Mouse (Mus musculus) liver, postnatal 0 days (tissue): ENCODE measurements around the gene Nes. TPM values are rescaled to one million over a fixed set of nuclear protein-coding genes. Genes with fewer than 3 reads are reported as not detected.

ENCODE experiments used
- ATAC-seq: fragments of 200-750 bp; cut with Nextera tagmentation; 2 replicates; pipeline ENCODE4 v1.8.0; 2017; ENCODE audit warnings: mild to moderate bottlenecking, moderate library complexity
- DNase-seq: peaks from one replicate; pipeline ENCODE4 v3.0.0-alpha.2; 2016
- H3K27ac ChIP-seq: fragments of 300-500 bp; sonication (generic); 2 replicates; pipeline ENCODE4 v1.5.1; 2014; ENCODE audit warnings: antibody characterized with exemption, moderate library complexity, mild to moderate bottlenecking, low read depth
- H3K27me3 ChIP-seq: fragments of 300-500 bp; sonication (generic); 2 replicates; pipeline ENCODE4 v1.6.1; 2014; ENCODE audit warnings: low read length, control low read depth, mixed read lengths; ENCODE audit not compliant: insufficient read depth
- H3K36me3 ChIP-seq: fragments of 300-500 bp; sonication (generic); replicated peaks from 2 replicates; pipeline ENCODE4 v1.6.1; 2014; ENCODE audit warnings: mild to moderate bottlenecking, control low read depth, low read length, moderate library complexity, mixed read lengths; ENCODE audit not compliant: insufficient read depth
- H3K4me1 ChIP-seq: fragments of 300-500 bp; sonication (generic); 2 replicates; pipeline ENCODE4 v1.6.1; 2014; ENCODE audit warnings: antibody characterized with exemption, mild to moderate bottlenecking, control low read depth; ENCODE audit not compliant: insufficient read depth
- H3K4me2 ChIP-seq: fragments of 300-500 bp; sonication (generic); 2 replicates; pipeline ENCODE4 v1.6.1; 2014; ENCODE audit warnings: low read depth, mild to moderate bottlenecking, low read length, moderate library complexity, mixed read lengths
- H3K4me3 ChIP-seq: fragments of 300-500 bp; sonication (generic); 2 replicates; pipeline ENCODE4 v1.5.1; 2014; ENCODE audit warnings: low read depth, low read length
- H3K9ac ChIP-seq: fragments of 300-500 bp; sonication (generic); replicated peaks from 2 replicates; pipeline ENCODE4 v1.6.1; 2014; ENCODE audit warnings: mild to moderate bottlenecking, moderate library complexity
- H3K9me3 ChIP-seq: fragments of 300-500 bp; sonication (generic); 2 replicates; pipeline ENCODE4 v1.6.1; 2016; ENCODE audit warnings: mild to moderate bottlenecking, control low read depth, low read length, mixed read lengths
- CTCF ChIP-seq: sonication (generic); IDR thresholded peaks from 2 replicates; pipeline ENCODE4 v1.5.1; 2016; ENCODE audit warnings: antibody characterized with exemption, low read depth
- EP300 ChIP-seq: IDR thresholded peaks from 2 replicates; pipeline ENCODE4 v1.6.1; 2016; ENCODE audit warnings: antibody characterized with exemption, low read depth, mild to moderate bottlenecking
- WGBS: fragments of 180-500 bp; shearing (Covaris S2); extraction: QIAGEN DNeasy Blood & Tissue Kit; methylation state at CpG from one replicate; pipeline ENCODE4 v1.1.7; 2014; ENCODE audit not compliant: insufficient replicate concordance; 5-methylcytosine and 5-hydroxymethylcytosine counted together
- polyA plus RNA-seq: library from polyadenylated mRNA; unstranded; fragments of >200 nt; fragmentation: Nextera tagmentation; extraction: Ambion mirVana; gene quantifications from 2 replicates; pipeline ENCODE4 v1.2.1, GENCODE M21; 2015

Nes gene
- polyA plus RNA-seq, 1 experiment from 2014 or later = 0.83 TPM

GRCm38 (mm10) chr3:87944838-87945600 is 25.9 kb upstream of the Nes start:
- 46% methylated on average over 4 of the region's 4 CpGs for WGBS
- no peak for ATAC-seq
- peaks cover 21% of the 10 kb centered on the region for H3K36me3 ChIP-seq

DNA sequence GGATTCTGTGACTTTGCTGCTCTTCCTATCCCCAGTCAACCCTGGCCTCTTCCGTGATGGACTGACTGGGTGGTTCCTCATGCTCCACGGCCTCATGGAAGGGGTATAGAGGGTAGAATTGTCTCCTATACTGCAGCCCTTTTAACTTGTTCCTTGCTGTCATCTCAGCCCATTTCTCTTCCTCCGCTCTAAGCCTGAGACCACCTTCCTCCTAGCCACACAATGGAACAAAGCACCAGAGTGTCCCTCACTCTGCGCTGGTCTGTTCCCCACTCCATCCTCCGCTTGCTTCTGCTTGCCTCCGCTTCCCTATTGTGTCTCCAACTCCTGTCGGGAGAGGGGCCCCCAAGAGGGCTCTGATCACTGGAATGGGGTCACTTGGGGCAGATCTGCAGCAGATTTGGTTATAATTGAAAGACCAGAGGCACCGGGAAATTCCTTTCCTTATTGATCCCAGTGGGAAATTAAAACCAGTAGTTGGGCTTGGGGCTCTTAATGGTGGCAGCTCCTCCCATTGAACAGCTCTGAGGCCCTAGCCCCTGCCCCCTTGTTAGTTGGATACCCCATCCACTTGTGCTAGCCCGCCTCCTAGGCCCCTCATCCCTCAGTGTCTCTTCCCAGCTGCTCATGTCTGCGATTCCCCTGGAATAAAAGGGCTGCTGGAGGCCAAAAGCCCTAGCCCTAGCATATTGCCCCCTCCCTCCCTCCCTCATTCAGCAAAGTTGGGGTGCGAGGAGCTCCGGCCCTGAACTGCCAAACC is 24.9 kb upstream of the Nes start:
- no peak overlapping the region for H3K4me3 ChIP-seq
- peaks cover 16% of the 10 kb centered on the region for H3K36me3 ChIP-seq
- no peak overlapping the region for H3K4me2 ChIP-seq
- no peak overlapping the region for H3K27ac ChIP-seq
- ATAC-seq (no peak), DNase-seq (no peak)
- H3K9ac ChIP-seq = no peak overlapping the region
- 34% methylated on average over 12 of the region's 12 CpGs for whole genome bisulfite sequencing
- peaks cover 50% of the 10 kb centered on the region for H3K27me3 ChIP-seq
- peaks cover 11% of the 10 kb centered on the region for H3K4me1 ChIP-seq
- no peaks in the 10 kb centered on the region for H3K9me3 ChIP-seq
- TF ChIP-seq EP300 (no peak), CTCF (no peak)

More at GRCm38 (mm10) chr3:87944838-87945600, 25.9 kb upstream of the Nes start:
- no peak overlapping the region for H3K9ac ChIP-seq
- no peak for DNase-seq
- no peak for TF ChIP-seq EP300
- no peak for TF ChIP-seq CTCF
- no peaks in the 10 kb centered on the region for H3K9me3 ChIP-seq
- H3K27me3 ChIP-seq = peaks cover 44% of the 10 kb centered on the region
- H3K27ac ChIP-seq = no peak overlapping the region
- H3K4me1 ChIP-seq = peaks cover 11% of the 10 kb centered on the region
- H3K4me3 ChIP-seq = no peak overlapping the region
- no peak overlapping the region for H3K4me2 ChIP-seq

- H3K9me3 ChIP-seq = no peaks in the 10 kb centered on the region
- TF ChIP-seq EP300 = no peak
- no peak for TF ChIP-seq CTCF
- H3K9ac ChIP-seq = no peak overlapping the region
- H3K4me1 ChIP-seq = peaks cover 11% of the 10 kb centered on the region
- 31% methylated on average over 1 of the region's 1 CpGs for WGBS
- no peak for ATAC-seq
- no peak overlapping the region for H3K4me3 ChIP-seq
- DNase-seq = no peak
- H3K27ac ChIP-seq = no peak overlapping the region
- H3K36me3 ChIP-seq = peaks cover 11% of the 10 kb centered on the region
- H3K27me3 ChIP-seq = peaks cover 54% of the 10 kb centered on the region
- H3K4me2 ChIP-seq = no peak overlapping the region
Observed at GRCm38 (mm10) chr3:87946541-87946860, 24.4 kb upstream of the Nes start.

DNA sequence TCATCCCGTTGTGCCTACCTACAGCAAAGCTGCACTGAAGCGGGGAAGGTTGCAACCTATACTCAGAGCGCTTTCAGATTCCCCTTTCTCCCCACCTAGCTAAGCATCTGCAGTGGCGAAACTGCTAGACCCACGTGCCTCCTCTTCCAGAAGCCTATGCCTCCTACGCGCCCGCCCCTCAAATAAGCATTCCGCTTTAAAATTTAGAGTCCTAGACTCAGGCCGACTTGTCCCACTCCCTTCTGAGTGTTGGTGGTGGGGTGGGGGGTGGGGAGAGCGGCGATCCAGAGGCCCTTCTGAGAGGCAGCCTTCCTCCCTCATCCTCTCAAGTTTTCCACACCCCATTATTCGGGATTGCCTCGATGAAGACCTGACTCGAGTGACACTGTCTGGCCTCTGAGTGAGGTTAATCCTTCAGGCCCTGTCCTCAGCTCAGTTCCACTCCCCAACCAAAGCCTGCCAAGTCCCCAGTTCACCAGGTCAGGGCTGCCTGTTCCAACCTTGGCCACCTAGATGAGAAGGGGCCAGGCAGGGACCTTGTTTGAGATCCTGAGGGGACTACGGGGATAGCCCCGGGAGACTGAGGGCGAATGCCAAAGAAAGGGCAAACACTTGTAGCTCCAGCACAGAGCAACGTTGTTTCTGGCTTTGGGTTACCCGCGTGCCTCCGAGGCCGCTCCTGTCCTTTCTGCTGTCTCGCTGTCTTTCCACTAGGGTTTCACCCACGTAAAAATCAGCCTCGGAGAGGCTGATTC is 23.6 kb upstream of the Nes start:
- H3K9ac ChIP-seq = no peak overlapping the region
- DNase-seq (no peak), ATAC-seq (no peak)
- H3K9me3 ChIP-seq = no peaks in the 10 kb centered on the region
- WGBS = 5% methylated on average over 26 of the region's 26 CpGs
- H3K4me3 ChIP-seq = peak overlapping the region; percentile 5; the same call in 1 of the 2 replicates
- no peak for TF ChIP-seq EP300
- TF ChIP-seq CTCF = no peak
- peaks cover 4% of the 10 kb centered on the region; the same call in 1 of the 2 replicates for H3K36me3 ChIP-seq
- peaks cover 11% of the 10 kb centered on the region for H3K4me1 ChIP-seq
- H3K27ac ChIP-seq = no peak overlapping the region
- H3K4me2 ChIP-seq = no peak overlapping the region; the same call in 1 of the 2 replicates
- H3K27me3 ChIP-seq = peaks cover 62% of the 10 kb centered on the region

DNA sequence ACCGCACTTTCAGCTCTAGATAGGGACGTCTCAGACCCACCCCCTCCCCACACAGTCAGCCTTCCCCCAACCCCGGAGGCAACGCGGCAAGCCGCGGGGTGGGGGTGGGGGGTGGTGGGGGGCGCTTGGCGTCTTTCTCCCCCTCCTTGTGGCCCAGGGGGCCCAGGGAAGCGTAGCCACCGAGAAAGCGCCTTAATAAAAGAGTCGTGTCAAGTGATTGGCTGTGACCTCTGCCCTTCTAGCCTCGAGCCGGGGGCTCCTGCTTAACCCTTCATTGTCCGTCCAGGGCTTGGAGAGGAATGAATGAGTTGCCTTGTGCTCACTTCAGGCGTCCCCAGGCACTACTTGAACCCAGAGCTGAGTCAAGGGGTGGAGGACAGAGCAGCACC is 23.1 kb upstream of the Nes start:
- peaks cover 11% of the 10 kb centered on the region for H3K4me1 ChIP-seq
- no peak overlapping the region; the same call in 1 of the 2 replicates for H3K9ac ChIP-seq
- H3K36me3 ChIP-seq = no peaks in the 10 kb centered on the region
- no peaks in the 10 kb centered on the region for H3K9me3 ChIP-seq
- peaks cover 67% of the 10 kb centered on the region for H3K27me3 ChIP-seq
- WGBS = 3% methylated on average over 17 of the region's 17 CpGs
- H3K27ac ChIP-seq = no peak overlapping the region
- no peak for ATAC-seq
- TF ChIP-seq EP300 (no peak), CTCF (no peak)
- peak overlapping the region; percentile 5; the same call in 1 of the 2 replicates for H3K4me3 ChIP-seq
- DNase-seq = no peak
- peak overlapping the region; percentile 26; the same call in 1 of the 2 replicates for H3K4me2 ChIP-seq
